Mouse (Mus musculus): Measurements from ENCODE around the gene Lrp1. TPM values are rescaled to one million over a fixed set of nuclear protein-coding genes. Genes with fewer than 3 reads are reported as not detected.

Gene Lrp1
- 95.6 and 102 TPM in 2 replicates for polyA plus RNA-seq (2015; fragmentation: Nextera tagmentation; extraction: Ambion mirVana)

DNA sequence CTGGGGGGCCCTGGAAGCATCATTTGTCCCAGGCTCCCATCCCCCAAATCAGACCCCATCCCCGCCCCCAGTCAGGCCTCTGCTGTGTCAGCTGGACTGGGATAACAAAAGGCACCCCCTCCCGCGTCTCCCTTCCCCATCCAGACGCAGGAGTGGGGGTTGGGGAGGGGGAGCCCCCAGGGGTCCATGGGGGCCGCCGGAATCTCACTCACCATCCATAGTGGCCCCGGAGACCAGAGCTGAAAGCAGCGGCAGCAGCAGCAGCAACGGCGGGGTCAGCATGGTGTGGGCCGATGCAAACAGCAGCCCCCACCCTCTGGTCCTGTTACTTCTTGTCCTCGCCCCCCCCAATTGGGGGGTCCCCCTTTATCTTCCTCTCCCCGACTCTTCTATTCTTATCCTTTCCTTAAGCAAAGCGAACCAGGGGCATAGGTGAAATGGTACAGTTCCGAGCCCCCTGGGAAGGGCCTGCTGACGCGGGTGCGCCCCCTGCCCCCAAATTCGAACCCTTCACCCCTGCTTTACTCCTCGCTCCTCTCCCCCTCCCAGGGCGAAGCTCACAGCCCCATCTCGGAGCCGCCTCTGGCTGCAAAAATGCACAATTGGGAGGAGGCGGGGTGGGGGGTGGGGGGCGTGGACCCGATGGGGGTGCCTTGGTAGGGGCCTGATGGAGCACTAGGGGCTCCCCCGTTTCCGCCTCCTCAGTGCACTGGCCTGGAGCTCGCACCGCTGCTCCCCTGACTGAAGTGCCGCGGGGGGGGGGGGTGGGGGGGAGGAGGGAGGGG is at the start of gene Lrp1:
Gene Lrp1, minus strand, starts transcription at position 743 of the 785 bp plus-strand sequence.
- 0% methylated on average over 25 of the region's 32 CpGs for WGBS
- no peaks in the 10 kb centered on the region for H3K27me3 ChIP-seq (ENCODE audit: control insufficient read depth, insufficient read depth, low read length)
- peak within 1 kb of the TSS; percentile 87 for H3K4me3 ChIP-seq (replicated peaks; ENCODE audit: low read length)
- H3K9ac ChIP-seq (ENCODE audit: low read length): peak within 1 kb of the TSS; percentile 95
- no peaks in the 10 kb centered on the region for H3K36me3 ChIP-seq (ENCODE audit: control insufficient read depth, insufficient read depth, low read length)
- peak; percentile 77 for ATAC-seq (ENCODE audit: insufficient read depth, low FRiP score)
- peaks cover 46% of the 10 kb centered on the region for H3K4me1 ChIP-seq (ENCODE audit: control insufficient read depth, insufficient read depth, low read length)
- H3K4me2 ChIP-seq (ENCODE audit: low read depth, low read length): peak within 1 kb of the TSS; percentile 96
- no peaks in the 10 kb centered on the region for H3K9me3 ChIP-seq (replicated peaks; ENCODE audit: control insufficient read depth, low read length)
- peak within 1 kb of the TSS; percentile 100 for H3K27ac ChIP-seq (ENCODE audit: low read length)

- Histone ChIP-seq H3K4me3 (replicated peaks; ENCODE audit: low read length) (no peak overlapping the region), H3K4me1 (ENCODE audit: control insufficient read depth, insufficient read depth, low read length) (peaks cover 8% of the 10 kb centered on the region), H3K9ac (ENCODE audit: low read length) (no peak overlapping the region), H3K9me3 (replicated peaks; ENCODE audit: control insufficient read depth, low read length) (no peaks in the 10 kb centered on the region), H3K36me3 (ENCODE audit: control insufficient read depth, insufficient read depth, low read length) (no peaks in the 10 kb centered on the region), H3K27ac (ENCODE audit: low read length) (no peak overlapping the region), H3K4me2 (ENCODE audit: low read depth, low read length) (no peak overlapping the region), H3K27me3 (ENCODE audit: control insufficient read depth, insufficient read depth, low read length) (no peaks in the 10 kb centered on the region)
- ATAC-seq (ENCODE audit: insufficient read depth, low FRiP score): no peak
- 79% methylated on average over 2 of the region's 2 CpGs for WGBS
Observed at GRCm38 (mm10) chr10:127670185-127670584, 49.2 kb upstream of the Lrp1 start.

- Histone ChIP-seq H3K9ac (ENCODE audit: low read length) (peak overlapping the region; percentile 83; the same call in 1 of the 2 replicates), H3K27ac (ENCODE audit: low read length) (peak overlapping the region; percentile 98), H3K9me3 (replicated peaks; ENCODE audit: control insufficient read depth, low read length) (no peaks in the 10 kb centered on the region), H3K4me3 (replicated peaks; ENCODE audit: low read length) (peak overlapping the region; percentile 58; the same call in 1 of the 2 replicates), H3K36me3 (ENCODE audit: control insufficient read depth, insufficient read depth, low read length) (no peaks in the 10 kb centered on the region), H3K4me1 (ENCODE audit: control insufficient read depth, insufficient read depth, low read length) (peaks cover 19% of the 10 kb centered on the region), H3K27me3 (ENCODE audit: control insufficient read depth, insufficient read depth, low read length) (no peaks in the 10 kb centered on the region), H3K4me2 (ENCODE audit: low read depth, low read length) (peak overlapping the region; percentile 64)
- WGBS: 20% methylated on average over 7 of the region's 7 CpGs
- no peak for ATAC-seq (ENCODE audit: insufficient read depth, low FRiP score)
Observed at GRCm38 (mm10) chr10:127669170-127669569, 48.2 kb upstream of the Lrp1 start.

DNA sequence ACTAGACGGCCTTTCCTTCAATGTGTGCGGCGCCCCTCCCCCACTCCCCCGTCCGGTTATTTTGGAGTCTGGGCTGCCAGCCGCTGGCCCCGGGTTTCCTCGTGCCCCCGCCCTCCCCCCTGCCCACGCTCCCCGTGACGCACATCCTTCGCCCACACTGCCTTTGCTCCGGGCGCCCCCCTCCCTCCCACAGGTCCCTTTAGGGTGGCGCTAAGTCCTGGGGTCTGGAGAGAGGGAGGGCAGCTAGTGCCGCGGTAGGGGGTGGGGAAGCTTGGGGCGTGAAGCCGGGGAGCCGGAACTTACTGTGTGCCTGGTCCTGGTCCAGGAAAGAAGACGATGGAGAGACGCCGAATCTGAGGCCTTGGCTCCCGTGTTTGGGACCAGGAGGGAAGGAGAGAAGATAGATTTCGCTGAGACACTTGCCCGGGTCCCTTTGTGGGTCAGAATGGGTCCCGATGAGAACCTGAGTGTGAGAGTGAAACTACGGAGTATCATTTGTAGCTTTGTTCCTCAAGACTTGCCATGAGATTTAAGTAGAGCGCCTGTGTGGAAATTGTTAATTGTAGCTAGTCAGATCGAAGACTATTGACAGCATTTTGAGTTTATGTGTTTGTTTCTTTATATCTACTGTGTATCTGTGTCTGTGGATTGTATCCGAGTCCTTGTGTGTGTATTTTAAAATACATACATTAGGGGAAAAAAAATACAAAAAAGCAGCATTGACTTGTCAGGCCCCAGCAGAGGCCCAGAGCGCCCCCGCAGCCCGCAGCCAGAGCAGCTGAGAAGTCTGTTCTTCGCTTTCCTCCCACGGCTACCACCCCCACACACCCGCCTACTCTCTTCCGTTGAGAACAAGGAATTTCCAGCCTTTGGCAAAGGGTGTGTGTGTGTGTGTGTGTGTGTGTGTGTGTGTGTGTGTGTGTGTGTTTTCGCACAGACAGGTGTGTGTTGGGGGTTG is 47.4 kb upstream of the Lrp1 start, which contains the start of gene Nab2:
Gene Nab2, minus strand, starts transcription at position 476 of the 958 bp plus-strand sequence.
- Histone ChIP-seq H3K27ac (ENCODE audit: low read length) (peak within 1 kb of the TSS; percentile 98), H3K4me1 (ENCODE audit: control insufficient read depth, insufficient read depth, low read length) (peaks cover 27% of the 10 kb centered on the region), H3K9me3 (replicated peaks; ENCODE audit: control insufficient read depth, low read length) (no peaks in the 10 kb centered on the region), H3K4me2 (ENCODE audit: low read depth, low read length) (peak within 1 kb of the TSS; percentile 64), H3K36me3 (ENCODE audit: control insufficient read depth, insufficient read depth, low read length) (no peaks in the 10 kb centered on the region), H3K27me3 (ENCODE audit: control insufficient read depth, insufficient read depth, low read length) (no peaks in the 10 kb centered on the region), H3K4me3 (replicated peaks; ENCODE audit: low read length) (peak within 1 kb of the TSS; percentile 58), H3K9ac (ENCODE audit: low read length) (peak within 1 kb of the TSS; percentile 83)
- ATAC-seq (ENCODE audit: insufficient read depth, low FRiP score): peak; percentile 51
- 2% methylated on average over 40 of the region's 40 CpGs for WGBS

- WGBS: 3% methylated on average over 35 of the region's 35 CpGs
- Histone ChIP-seq H3K9ac (ENCODE audit: low read length) (peak overlapping the region; percentile 83), H3K4me3 (replicated peaks; ENCODE audit: low read length) (peak overlapping the region; percentile 58), H3K27me3 (ENCODE audit: control insufficient read depth, insufficient read depth, low read length) (no peaks in the 10 kb centered on the region), H3K36me3 (ENCODE audit: control insufficient read depth, insufficient read depth, low read length) (no peaks in the 10 kb centered on the region), H3K27ac (ENCODE audit: low read length) (peak overlapping the region; percentile 98), H3K4me2 (ENCODE audit: low read depth, low read length) (peak overlapping the region; percentile 64), H3K9me3 (replicated peaks; ENCODE audit: control insufficient read depth, low read length) (no peaks in the 10 kb centered on the region), H3K4me1 (ENCODE audit: control insufficient read depth, insufficient read depth, low read length) (peaks cover 35% of the 10 kb centered on the region)
- peak; percentile 80 for ATAC-seq (ENCODE audit: insufficient read depth, low FRiP score)
Observed at GRCm38 (mm10) chr10:127667269-127668092, 46.5 kb upstream of the Lrp1 start.

- ATAC-seq (ENCODE audit: insufficient read depth, low FRiP score): peak; percentile 77
- H3K36me3 ChIP-seq (ENCODE audit: control insufficient read depth, insufficient read depth, low read length): no peaks in the 10 kb centered on the region
- H3K4me1 ChIP-seq (ENCODE audit: control insufficient read depth, insufficient read depth, low read length): peaks cover 43% of the 10 kb centered on the region
- no peaks in the 10 kb centered on the region for H3K9me3 ChIP-seq (replicated peaks; ENCODE audit: control insufficient read depth, low read length)
- H3K27ac ChIP-seq (ENCODE audit: low read length): peak within 1 kb of the TSS; percentile 98
- peak within 1 kb of the TSS; percentile 58 for H3K4me3 ChIP-seq (replicated peaks; ENCODE audit: low read length)
- no peaks in the 10 kb centered on the region for H3K27me3 ChIP-seq (ENCODE audit: control insufficient read depth, insufficient read depth, low read length)
- H3K4me2 ChIP-seq (ENCODE audit: low read depth, low read length): peak within 1 kb of the TSS; percentile 64
- H3K9ac ChIP-seq (ENCODE audit: low read length): peak within 1 kb of the TSS; percentile 83
- WGBS: under 1% methylated on average over 69 of the region's 73 CpGs
Observed at GRCm38 (mm10) chr10:127666501-127667268, 45.7 kb upstream of the Lrp1 start, which contains the start of gene Nemp1. Gene Nemp1, plus strand, starts transcription at chr10:127666901.

- Histone ChIP-seq H3K4me1 (ENCODE audit: control insufficient read depth, insufficient read depth, low read length) (peaks cover 52% of the 10 kb centered on the region), H3K27me3 (ENCODE audit: control insufficient read depth, insufficient read depth, low read length) (no peaks in the 10 kb centered on the region)
- 12% methylated on average over 14 of the region's 14 CpGs for WGBS
Observed at GRCm38 (mm10) chr10:127665366-127666181, 44.6 kb upstream of the Lrp1 start.

More at GRCm38 (mm10) chr10:127665366-127666181, 44.6 kb upstream of the Lrp1 start:
- H3K27ac ChIP-seq (ENCODE audit: low read length): peak overlapping the region; percentile 98
- peak overlapping the region; percentile 64 for H3K4me2 ChIP-seq (ENCODE audit: low read depth, low read length)
- no peak for ATAC-seq (ENCODE audit: insufficient read depth, low FRiP score)
- H3K36me3 ChIP-seq (ENCODE audit: control insufficient read depth, insufficient read depth, low read length): no peaks in the 10 kb centered on the region
- H3K4me3 ChIP-seq (replicated peaks; ENCODE audit: low read length): peak overlapping the region; percentile 58
- peak overlapping the region; percentile 83 for H3K9ac ChIP-seq (ENCODE audit: low read length)
- no peaks in the 10 kb centered on the region for H3K9me3 ChIP-seq (replicated peaks; ENCODE audit: control insufficient read depth, low read length)
